Mouse (Mus musculus): ENCODE data around the gene Unc13d.
"Not testable (repeated sequence)": the region's sequence is repeated elsewhere in the genome, so short reads cannot be mapped to it uniquely, and the experiment has no call there.

Gene Unc13d

DNA sequence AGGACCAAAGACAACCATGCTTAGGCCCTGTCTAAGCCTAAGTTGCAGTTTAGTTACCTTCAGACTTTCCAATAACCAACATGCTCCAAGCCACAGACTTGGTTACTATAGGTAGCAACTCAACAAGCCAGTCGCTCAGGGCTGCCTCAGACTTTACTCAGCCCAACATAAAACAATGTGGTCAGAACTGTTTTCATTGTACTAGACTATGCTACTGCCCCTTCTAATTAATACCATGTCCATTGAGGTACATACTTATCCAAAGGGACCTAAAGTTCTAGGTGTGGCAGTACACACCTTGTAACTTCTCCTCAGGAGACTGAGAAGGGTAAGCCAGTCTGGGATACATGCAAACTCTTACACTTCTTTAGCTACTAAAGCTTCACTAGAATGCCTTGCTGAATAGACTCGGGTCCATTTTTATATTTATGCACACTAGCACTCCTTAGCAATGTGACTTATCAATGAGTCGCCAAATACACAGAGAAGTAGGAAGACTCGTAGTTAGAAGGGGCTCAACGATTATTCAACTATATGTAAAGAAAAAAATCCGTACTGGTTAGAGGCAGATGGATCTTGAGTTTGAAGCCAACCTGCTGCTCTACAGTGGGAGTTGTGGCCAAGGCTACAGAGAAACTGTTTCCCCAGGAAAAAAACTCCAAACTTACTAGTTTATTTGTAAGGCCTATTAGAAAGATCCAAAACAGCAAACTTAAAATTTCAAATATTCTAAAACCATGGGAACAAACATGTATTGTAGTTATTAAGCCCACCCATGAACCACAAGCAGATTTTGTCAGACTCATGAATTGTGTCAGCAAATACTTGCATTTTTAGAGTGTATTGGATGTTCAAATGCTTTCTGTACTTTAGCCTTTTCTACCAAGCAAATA is 56.2 kb downstream of the Unc13d start:
- DNase-seq (ENCODE audit: low read depth, low spot score), result no peak

DNA sequence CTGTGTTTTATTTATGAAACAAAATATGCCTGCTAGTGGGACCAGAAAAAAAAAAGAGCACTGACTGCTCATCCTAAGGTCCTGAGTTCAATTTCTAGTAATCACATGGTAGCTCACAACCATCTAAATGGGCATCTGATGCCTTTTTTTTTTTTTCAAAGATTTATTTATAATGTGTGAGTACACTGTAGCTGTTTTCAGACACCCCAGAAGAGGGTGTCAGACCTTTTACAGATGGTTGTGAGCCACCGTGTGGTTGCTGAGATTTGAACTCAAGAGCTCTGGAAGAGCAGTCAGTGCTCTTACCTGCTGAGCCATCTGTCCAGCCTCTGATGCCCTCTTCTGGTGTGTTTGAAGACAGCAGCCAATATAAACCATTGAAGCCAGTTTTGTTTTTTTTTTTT is 57.2 kb downstream of the Unc13d start:
- DNase-seq (ENCODE audit: low read depth, low spot score), result no peak

DNA sequence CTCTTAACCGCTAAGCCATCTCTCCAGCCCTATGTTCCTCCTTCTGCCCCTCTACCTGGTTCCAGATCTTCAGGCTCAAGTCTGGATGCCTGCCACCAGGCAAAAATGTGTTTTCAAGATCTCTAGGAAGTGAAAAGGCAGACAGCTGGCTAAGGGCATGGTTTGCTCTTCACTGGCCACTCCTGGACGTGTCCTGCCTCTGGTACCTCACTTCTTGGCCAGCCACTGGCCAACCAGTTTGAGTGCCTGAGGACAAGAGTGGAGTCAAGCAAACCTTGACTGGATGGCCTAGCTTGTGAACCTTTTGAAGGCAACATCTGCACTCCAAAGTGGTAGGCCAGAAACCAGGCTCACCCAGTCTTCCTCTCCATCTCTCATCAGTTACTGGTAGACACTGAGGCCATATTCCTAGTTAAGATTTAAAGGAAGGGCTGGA is 57.8 kb downstream of the Unc13d start:
- DNase-seq (ENCODE audit: low read depth, low spot score), result no peak

DNA sequence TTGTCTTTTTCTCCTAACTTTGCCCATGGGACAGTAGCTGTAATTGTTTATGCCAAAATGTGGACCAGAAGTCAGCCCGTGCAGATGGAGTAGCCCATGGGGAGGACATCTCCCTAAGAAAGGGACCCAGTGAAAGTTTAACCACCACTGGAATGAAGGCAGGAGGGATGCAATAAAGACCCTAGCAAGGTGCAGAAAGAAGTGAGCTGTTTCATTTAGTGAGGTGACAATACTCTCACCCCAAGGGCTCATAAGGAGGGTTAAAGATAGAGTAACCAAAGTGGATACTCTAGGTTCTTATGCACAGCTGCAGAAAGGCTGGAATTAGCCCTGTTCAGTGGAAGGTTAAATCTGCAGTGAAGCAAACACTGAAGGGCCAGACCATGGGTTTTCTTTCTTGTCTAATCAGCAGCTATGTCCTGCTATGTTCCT is 58.4 kb downstream of the Unc13d start:
- DNase-seq (ENCODE audit: low read depth, low spot score), result no peak

DNA sequence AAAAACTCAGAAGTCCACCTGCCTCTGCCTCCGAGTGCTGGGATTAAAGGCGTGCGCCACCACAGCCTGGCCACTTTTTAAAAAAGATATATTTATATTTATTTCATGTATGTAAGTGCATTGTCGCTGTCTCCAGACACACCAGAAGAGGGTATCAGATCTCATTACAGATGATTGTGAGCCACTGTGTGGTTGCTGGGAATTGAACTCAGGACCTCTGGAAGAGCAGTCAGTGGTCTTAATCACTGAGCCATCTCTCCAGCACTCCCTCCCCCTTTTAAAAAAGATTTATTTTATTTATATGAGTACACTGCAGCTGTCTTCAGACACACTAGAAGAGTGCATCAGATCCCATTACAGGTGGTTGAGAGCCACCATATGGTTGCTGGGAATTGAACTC is 58.9 kb downstream of the Unc13d start:
- DNase-seq (ENCODE audit: low read depth, low spot score), result not testable (repeated sequence)

DNA sequence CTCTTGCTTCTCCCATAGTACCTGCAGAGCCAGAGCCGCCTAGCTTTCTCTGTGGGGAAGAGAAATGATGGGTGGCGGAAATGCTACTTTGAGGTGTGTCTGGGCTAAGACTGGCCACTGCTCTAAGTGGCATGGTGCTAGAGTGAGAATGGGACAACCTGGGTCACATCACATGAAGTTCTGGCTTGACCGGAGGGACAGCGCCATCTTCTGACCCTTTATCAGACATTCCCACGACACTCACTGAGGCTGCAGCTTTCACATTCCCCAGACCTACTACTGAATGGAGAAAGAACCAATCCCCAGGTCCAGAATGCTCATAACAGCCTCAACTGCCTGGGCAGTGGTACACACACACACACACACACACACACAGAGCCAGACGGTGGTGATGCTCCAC is 59.7 kb downstream of the Unc13d start:
- no peak for DNase-seq (ENCODE audit: low read depth, low spot score)

DNA sequence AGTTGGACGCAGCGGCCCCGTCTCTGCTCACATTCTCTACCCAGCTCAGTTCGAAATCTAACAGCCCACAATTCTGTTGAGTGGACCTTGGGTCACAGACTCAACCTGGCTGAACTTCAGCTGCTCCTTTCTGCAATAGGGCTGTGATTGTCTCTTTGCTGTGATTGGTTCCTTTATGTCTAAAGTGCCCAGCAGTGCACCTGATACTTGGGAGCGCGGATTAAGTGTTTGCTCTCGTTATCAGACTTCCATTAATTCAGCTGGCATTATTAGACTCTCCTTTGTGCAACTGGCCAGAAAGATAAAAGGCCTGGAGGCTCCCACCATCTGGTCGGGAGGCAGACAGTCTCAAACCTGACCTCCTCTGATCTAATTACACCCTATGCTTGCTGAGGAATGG is 62.9 kb downstream of the Unc13d start:
- DNase-seq (ENCODE audit: low read depth, low spot score), result no peak

DNA sequence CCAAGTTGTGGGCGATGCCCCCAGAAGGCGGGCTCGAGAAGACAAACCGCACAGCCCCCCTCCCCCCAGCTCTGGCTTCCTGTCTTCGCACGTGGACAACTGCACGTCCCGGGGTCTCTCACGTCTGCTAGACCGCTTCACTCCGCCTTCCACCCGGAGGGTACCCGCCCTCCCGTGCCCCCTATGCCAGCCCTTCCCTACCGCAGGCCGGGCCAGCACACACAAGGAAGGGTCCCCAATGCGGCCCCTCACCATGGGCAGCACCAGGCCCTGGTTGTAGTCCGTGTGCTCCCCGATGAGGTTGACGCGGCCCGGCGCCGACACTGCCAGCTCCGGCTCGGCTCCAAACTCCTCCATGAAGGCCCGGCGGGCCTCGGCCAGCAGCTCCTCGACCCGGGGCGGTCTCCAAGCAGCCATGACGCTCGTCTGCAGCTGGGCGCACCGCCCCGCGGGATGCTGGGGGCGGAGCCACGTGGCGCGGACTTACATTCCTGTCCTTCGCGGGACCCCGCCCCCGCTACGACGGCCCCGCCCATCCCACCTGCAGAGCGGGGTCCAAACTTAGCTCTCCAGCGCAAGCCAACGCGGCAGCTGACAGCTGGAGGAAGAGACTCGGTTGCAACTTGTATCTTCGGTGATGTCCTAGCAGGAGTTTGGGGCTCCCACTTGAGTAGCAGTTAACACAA is 65.4 kb downstream of the Unc13d start, which contains the start of gene Galk1:
Gene Galk1 (minus strand): TSS at position 458 of the 686 bp plus-strand sequence.
- peak; percentile 74 for DNase-seq (ENCODE audit: low read depth, low spot score)
